Mouse (Mus musculus) heart, postnatal 25 days (tissue): ENCODE data around the gene Cfap221. TPM values are rescaled to one million over a fixed set of nuclear protein-coding genes. Genes with fewer than 3 reads are reported as not detected.

Source experiments
- total RNA-seq, 2 experiments: library from RNA; stranded (reverse); gene quantifications; 2 replicates each; pipeline ENCODE4 v1.2.3; 2021

Cfap221 gene
- total RNA-seq, 2 experiments from 2014 or later: not detected

Other genes starting within 250 kb of the Cfap221 start
- 10 to 100 TPM; 26.1 to 27.9 TPM for gene Ptpn4, start 159.6 kb downstream of the Cfap221 start, total RNA-seq
- 1 to 10 TPM; 9.4 to 9.5 TPM for gene Tmem177, start 84.0 kb downstream of the Cfap221 start, total RNA-seq
- not detected for gene Sctr, start 9.7 kb upstream of the Cfap221 start, total RNA-seq
- gene Tmem37, start 76.8 kb upstream of the Cfap221 start, total RNA-seq: 1 to 10 TPM; 5.1 to 6.9 TPM
- 100 to 1,000 TPM; 246 to 290 TPM for gene Dbi, start 123.8 kb upstream of the Cfap221 start, total RNA-seq
- 1 to 10 TPM; 4.1 to 4.7 TPM for gene 3110009E18Rik, start 124.0 kb upstream of the Cfap221 start, total RNA-seq